Mouse (Mus musculus): ENCODE results near the gene Rubcnl. TPM values are rescaled to one million over a fixed set of nuclear protein-coding genes. Genes with fewer than 3 reads are reported as not detected.

Gene Rubcnl
- total and polyA plus RNA-seq, 3 experiments, result 0.55 to 1.5 (median 1.2) TPM

DNA sequence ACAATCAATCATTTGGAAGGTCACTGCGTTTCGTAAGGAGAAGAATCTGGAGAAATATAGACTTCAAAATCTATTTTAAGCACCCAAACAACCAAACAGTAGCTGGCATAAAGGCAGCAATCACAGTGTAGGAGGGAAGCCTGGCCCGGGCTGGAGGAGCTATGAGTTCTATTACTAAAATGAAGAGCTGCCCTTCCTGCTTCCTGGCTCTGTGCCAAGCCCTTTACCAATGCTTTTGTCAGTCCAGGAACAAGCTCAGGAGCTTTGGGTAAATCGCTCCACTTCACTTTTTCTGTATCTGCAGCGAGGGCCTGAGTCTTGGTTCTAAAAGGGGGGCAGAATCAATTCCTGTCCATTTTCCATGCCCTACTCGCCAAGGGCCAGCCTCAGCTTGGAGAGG lies 62.1 kb downstream of the Rubcnl start:
- H3K9ac ChIP-seq (ENCODE audit: low read depth, low read length), result no peak overlapping the region
- no peak overlapping the region for H3K27ac ChIP-seq
- TF ChIP-seq CTCF (IDR thresholded peaks at IDR 0.05) (no peak), POLR2A (IDR thresholded peaks at IDR 0.05; ENCODE audit: insufficient read depth, low read depth, low read length) (no peak), EP300 (IDR thresholded peaks at IDR 0.05; ENCODE audit: insufficient read depth, low read depth, low read length) (no peak)
- 66% methylated on average over 6 of the region's 6 CpGs for WGBS
- no peak for DNase-seq
- intact Hi-C loops (cut with DNase I), result no loop called here
- H3K79me2 ChIP-seq (replicated peaks; ENCODE audit: control insufficient read depth, insufficient read depth, low read length), result no peaks in the 10 kb centered on the region
- H3K36me3 ChIP-seq (ENCODE audit: control insufficient read depth, insufficient read depth, low read length), result no peaks in the 10 kb centered on the region
- no peaks in the 10 kb centered on the region for H3K27me3 ChIP-seq (ENCODE audit: control insufficient read depth, insufficient read depth, low read length)
- H3K4me3 ChIP-seq, result no peak overlapping the region
- no peaks in the 10 kb centered on the region for H3K4me1 ChIP-seq (ENCODE audit: control insufficient read depth, insufficient read depth, low read length)

Other genes with a start within 250 kb of the Rubcnl start
- 10 to 100 TPM; 14.8 to 17.1 TPM for gene Lrch1, start 68.2 kb upstream of the Rubcnl start, total RNA-seq (2021)
- gene Lrch1, start 68.2 kb upstream of the Rubcnl start, polyA plus RNA-seq (2012; rRNA removed), result 7.5 and 10.7 TPM in 2 replicates
- gene Lrrc63, start 114.9 kb downstream of the Rubcnl start, total RNA-seq (2021), result not detected
- 0.04 and 0.06 TPM in 2 replicates for gene Lrrc63, start 114.9 kb downstream of the Rubcnl start, polyA plus RNA-seq (2012; rRNA removed)
- gene Lcp1, start 115.1 kb downstream of the Rubcnl start, total RNA-seq (2021), result 10 to 100 TPM; 14.3 to 15.2 TPM
- 6.8 and 9.2 TPM in 2 replicates for gene Lcp1, start 115.1 kb downstream of the Rubcnl start, polyA plus RNA-seq (2012; rRNA removed)
- gene Cpb2, start 226.3 kb downstream of the Rubcnl start, total RNA-seq (2021), result not detected
- not detected in 2 replicates for gene Cpb2, start 226.3 kb downstream of the Rubcnl start, polyA plus RNA-seq (2012; rRNA removed)